Mouse (Mus musculus): ENCODE measurements at regions not wholly inside any gene's neighbourhood (a gene's known extent, or its start where the extent isn't known, plus 50 kb on each side); places are given as distances from the start of the nearest gene placed in this dataset.

GRCm38 (mm10) chr6:98803384-98803949 is 460.9 kb upstream of the Gm765 start:
- no peak overlapping the region for H3K4me3 ChIP-seq
- H3K4me1 ChIP-seq (replicated peaks): peaks cover 5% of the 10 kb centered on the region
- no peak overlapping the region for H3K9ac ChIP-seq
- H3K27me3 ChIP-seq (replicated peaks): no peaks in the 10 kb centered on the region
- H3K4me2 ChIP-seq: no peak overlapping the region
- no peak overlapping the region for H3K27ac ChIP-seq (ENCODE audit: poor library complexity, severe bottlenecking)
- ATAC-seq (ENCODE audit: insufficient number of reproducible peaks, low FRiP score): no peak
- no peaks in the 10 kb centered on the region for H3K36me3 ChIP-seq
- WGBS: 69% methylated on average over 13 of the region's 13 CpGs
- no peaks in the 10 kb centered on the region for H3K9me3 ChIP-seq (replicated peaks)

DNA sequence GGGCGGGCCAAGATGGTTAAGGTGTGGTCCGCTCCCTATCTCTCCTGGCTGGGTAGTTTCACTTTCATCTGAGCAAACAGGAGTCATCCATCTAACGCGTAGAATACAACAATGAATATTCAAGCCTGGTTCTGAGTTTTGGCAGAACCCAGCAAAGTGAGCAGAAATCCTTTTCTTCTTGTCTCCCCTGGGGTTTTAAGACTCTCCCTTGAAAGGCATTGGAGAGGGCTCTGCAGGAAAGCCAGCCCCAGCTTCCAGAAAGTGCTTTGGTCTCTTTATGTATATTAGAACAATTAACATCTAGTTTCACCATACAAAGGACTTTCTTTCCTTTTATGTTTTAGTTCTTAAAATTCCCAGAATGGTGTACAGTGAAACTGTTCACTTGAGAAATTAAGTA is 458.5 kb upstream of the Gm765 start:
- ATAC-seq (ENCODE audit: insufficient number of reproducible peaks, low FRiP score): no peak
- Histone ChIP-seq H3K36me3 (no peaks in the 10 kb centered on the region), H3K4me2 (no peak overlapping the region), H3K9me3 (replicated peaks) (no peaks in the 10 kb centered on the region), H3K4me1 (replicated peaks) (peaks cover 13% of the 10 kb centered on the region), H3K27me3 (replicated peaks) (no peaks in the 10 kb centered on the region), H3K27ac (ENCODE audit: poor library complexity, severe bottlenecking) (no peak overlapping the region), H3K9ac (no peak overlapping the region), H3K4me3 (no peak overlapping the region)
- WGBS: 82% methylated on average over 4 of the region's 4 CpGs

GRCm38 (mm10) chr6:98800040-98800439 is 457.5 kb upstream of the Gm765 start:
- H3K4me1 ChIP-seq (replicated peaks): peaks cover 13% of the 10 kb centered on the region
- no peaks in the 10 kb centered on the region for H3K36me3 ChIP-seq
- no peaks in the 10 kb centered on the region for H3K27me3 ChIP-seq (replicated peaks)
- no peak overlapping the region for H3K27ac ChIP-seq (ENCODE audit: poor library complexity, severe bottlenecking)
- H3K9ac ChIP-seq: no peak overlapping the region
- H3K4me2 ChIP-seq: no peak overlapping the region
- no peaks in the 10 kb centered on the region for H3K9me3 ChIP-seq (replicated peaks)
- H3K4me3 ChIP-seq: no peak overlapping the region
- 66% methylated on average over 8 of the region's 8 CpGs for WGBS
- no peak for ATAC-seq (ENCODE audit: insufficient number of reproducible peaks, low FRiP score)

- H3K36me3 ChIP-seq: no peaks in the 10 kb centered on the region
- no peak overlapping the region for H3K4me2 ChIP-seq
- no peak overlapping the region for H3K4me3 ChIP-seq
- H3K9ac ChIP-seq: no peak overlapping the region
- H3K27me3 ChIP-seq (replicated peaks): no peaks in the 10 kb centered on the region
- H3K27ac ChIP-seq (ENCODE audit: poor library complexity, severe bottlenecking): no peak overlapping the region
- H3K4me1 ChIP-seq (replicated peaks): peaks cover 13% of the 10 kb centered on the region
- ATAC-seq (ENCODE audit: insufficient number of reproducible peaks, low FRiP score): no peak
- no peaks in the 10 kb centered on the region for H3K9me3 ChIP-seq (replicated peaks)
- 35% methylated on average over 3 of the region's 3 CpGs for WGBS
Observed at GRCm38 (mm10) chr6:98797778-98798177, 455.2 kb upstream of the Gm765 start.

GRCm38 (mm10) chr6:98797373-98797772 is 454.8 kb upstream of the Gm765 start:
- no peak for ATAC-seq (ENCODE audit: insufficient number of reproducible peaks, low FRiP score)
- no peaks in the 10 kb centered on the region for H3K36me3 ChIP-seq
- H3K9me3 ChIP-seq (replicated peaks): no peaks in the 10 kb centered on the region
- H3K27ac ChIP-seq (ENCODE audit: poor library complexity, severe bottlenecking): 0 out of 2 replicates have a peak overlapping the region, but pooled peaks have one; percentile 15
- WGBS: 60% methylated on average over 6 of the region's 6 CpGs
- H3K9ac ChIP-seq: no peak overlapping the region
- H3K4me3 ChIP-seq: no peak overlapping the region
- H3K4me2 ChIP-seq: no peak overlapping the region
- H3K4me1 ChIP-seq (replicated peaks): peaks cover 13% of the 10 kb centered on the region
- H3K27me3 ChIP-seq (replicated peaks): no peaks in the 10 kb centered on the region

- 66% methylated on average over 4 of the region's 4 CpGs for WGBS
- Histone ChIP-seq H3K27ac (ENCODE audit: poor library complexity, severe bottlenecking) (no peak overlapping the region), H3K4me2 (no peak overlapping the region), H3K9me3 (replicated peaks) (no peaks in the 10 kb centered on the region), H3K4me1 (replicated peaks) (peaks cover 13% of the 10 kb centered on the region), H3K9ac (no peak overlapping the region), H3K36me3 (no peaks in the 10 kb centered on the region), H3K4me3 (no peak overlapping the region), H3K27me3 (replicated peaks) (no peaks in the 10 kb centered on the region)
- ATAC-seq (ENCODE audit: insufficient number of reproducible peaks, low FRiP score): no peak
Observed at GRCm38 (mm10) chr6:98796666-98797065, 454.1 kb upstream of the Gm765 start.

DNA sequence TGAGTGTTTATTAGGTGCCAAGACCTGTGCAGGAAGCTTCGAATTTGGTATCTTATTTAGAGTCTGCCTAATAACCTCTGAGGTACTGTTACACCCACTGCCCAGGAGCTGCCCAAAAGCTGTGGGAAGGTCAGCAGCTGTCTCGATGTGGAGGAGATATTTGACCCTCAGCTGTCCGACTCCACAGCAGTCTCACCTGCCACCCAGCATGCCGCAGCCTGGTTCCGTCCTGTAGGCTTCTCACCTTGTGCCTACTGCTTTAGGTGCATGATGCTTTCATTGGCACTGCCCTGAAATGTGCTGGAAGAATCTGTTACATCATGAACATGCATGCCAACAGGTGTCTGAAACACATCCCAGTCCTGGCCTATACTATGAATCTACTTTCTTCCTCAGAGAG is 444.9 kb upstream of the Gm765 start:
- H3K4me1 ChIP-seq (replicated peaks): no peaks in the 10 kb centered on the region

DNA sequence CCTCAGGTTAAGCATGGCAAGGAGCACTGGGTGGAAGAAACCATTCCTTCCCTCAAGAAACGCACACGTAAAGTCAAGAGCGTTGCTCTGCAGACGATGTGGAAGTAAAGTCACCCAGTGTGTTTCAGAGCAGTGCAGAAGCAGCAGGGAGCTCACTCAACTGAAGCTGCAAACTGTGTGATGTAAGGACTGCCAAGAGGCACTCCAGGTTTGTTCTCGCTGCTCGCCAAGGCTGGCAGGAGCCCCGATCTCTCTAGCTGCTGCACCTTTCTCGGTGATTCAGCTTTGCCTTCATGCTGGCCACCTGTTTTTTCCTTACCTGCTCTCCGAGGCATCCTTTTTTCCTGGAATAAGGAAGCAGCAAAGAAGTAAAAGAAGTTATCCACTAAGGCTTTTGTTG is 439.5 kb upstream of the Gm765 start:
- Histone ChIP-seq H3K27ac (ENCODE audit: poor library complexity, severe bottlenecking) (no peak overlapping the region), H3K9ac (no peak overlapping the region), H3K9me3 (replicated peaks) (no peaks in the 10 kb centered on the region), H3K27me3 (replicated peaks) (no peaks in the 10 kb centered on the region), H3K4me3 (no peak overlapping the region), H3K36me3 (no peaks in the 10 kb centered on the region), H3K4me2 (no peak overlapping the region), H3K4me1 (replicated peaks) (no peaks in the 10 kb centered on the region)
- WGBS: 82% methylated on average over 9 of the region's 9 CpGs
- ATAC-seq (ENCODE audit: insufficient number of reproducible peaks, low FRiP score): no peak

More for the DNA sequence above, 444.9 kb upstream of the Gm765 start:
- Histone ChIP-seq H3K4me2 (no peak overlapping the region), H3K27ac (ENCODE audit: poor library complexity, severe bottlenecking) (no peak overlapping the region), H3K36me3 (no peaks in the 10 kb centered on the region), H3K4me3 (no peak overlapping the region), H3K27me3 (replicated peaks) (no peaks in the 10 kb centered on the region), H3K9ac (no peak overlapping the region), H3K9me3 (replicated peaks) (no peaks in the 10 kb centered on the region)
- WGBS: 74% methylated on average over 5 of the region's 5 CpGs
- no peak for ATAC-seq (ENCODE audit: insufficient number of reproducible peaks, low FRiP score)

- H3K36me3 ChIP-seq: no peaks in the 10 kb centered on the region
- ATAC-seq (ENCODE audit: insufficient number of reproducible peaks, low FRiP score): no peak
- H3K27ac ChIP-seq (ENCODE audit: poor library complexity, severe bottlenecking): no peak overlapping the region
- no peaks in the 10 kb centered on the region for H3K4me1 ChIP-seq (replicated peaks)
- H3K4me3 ChIP-seq: no peak overlapping the region
- no peak overlapping the region for H3K4me2 ChIP-seq
- H3K9ac ChIP-seq: no peak overlapping the region
- 85% methylated on average over 1 of the region's 1 CpGs for WGBS
- H3K9me3 ChIP-seq (replicated peaks): no peaks in the 10 kb centered on the region
- H3K27me3 ChIP-seq (replicated peaks): no peaks in the 10 kb centered on the region
Observed at GRCm38 (mm10) chr6:98775780-98776179, 433.2 kb upstream of the Gm765 start.

- Histone ChIP-seq H3K9me3 (replicated peaks) (no peaks in the 10 kb centered on the region), H3K27ac (ENCODE audit: poor library complexity, severe bottlenecking) (no peak overlapping the region), H3K4me2 (no peak overlapping the region), H3K4me3 (no peak overlapping the region), H3K4me1 (replicated peaks) (no peaks in the 10 kb centered on the region), H3K27me3 (replicated peaks) (no peaks in the 10 kb centered on the region), H3K36me3 (no peaks in the 10 kb centered on the region), H3K9ac (no peak overlapping the region)
- 69% methylated on average over 2 of the region's 2 CpGs for WGBS
- ATAC-seq (ENCODE audit: insufficient number of reproducible peaks, low FRiP score): no peak
Observed at GRCm38 (mm10) chr6:98769999-98770398, 427.4 kb upstream of the Gm765 start.

DNA sequence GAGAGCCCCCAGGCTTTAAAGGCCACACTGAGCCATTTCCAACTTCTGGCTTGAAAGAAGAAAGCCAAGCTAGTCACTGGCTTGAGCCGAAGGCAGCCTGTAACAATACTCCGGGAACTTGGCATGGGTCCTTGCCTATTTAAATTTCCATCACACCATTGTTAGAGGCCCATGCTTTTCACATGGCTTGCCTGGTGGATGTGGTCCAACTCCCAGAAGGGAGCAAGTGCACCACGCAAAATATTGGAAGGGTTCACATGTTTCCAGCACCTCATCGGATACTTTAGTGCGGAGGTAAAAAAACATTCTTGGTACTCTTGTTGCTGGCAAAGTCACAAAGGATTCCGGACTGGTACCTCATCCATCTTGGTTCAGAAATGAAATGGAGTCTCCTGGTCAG is 426.8 kb upstream of the Gm765 start:
- Histone ChIP-seq H3K27ac (ENCODE audit: poor library complexity, severe bottlenecking) (no peak overlapping the region), H3K4me2 (no peak overlapping the region), H3K9me3 (replicated peaks) (no peaks in the 10 kb centered on the region), H3K4me3 (no peak overlapping the region), H3K36me3 (no peaks in the 10 kb centered on the region), H3K9ac (no peak overlapping the region), H3K4me1 (replicated peaks) (no peaks in the 10 kb centered on the region), H3K27me3 (replicated peaks) (no peaks in the 10 kb centered on the region)
- 84% methylated on average over 6 of the region's 6 CpGs for WGBS
- no peak for ATAC-seq (ENCODE audit: insufficient number of reproducible peaks, low FRiP score)

GRCm38 (mm10) chr6:98767858-98768336 is 425.3 kb upstream of the Gm765 start:
- Histone ChIP-seq H3K9me3 (replicated peaks) (no peaks in the 10 kb centered on the region), H3K4me1 (replicated peaks) (no peaks in the 10 kb centered on the region), H3K27ac (ENCODE audit: poor library complexity, severe bottlenecking) (no peak overlapping the region), H3K36me3 (no peaks in the 10 kb centered on the region), H3K4me3 (no peak overlapping the region), H3K9ac (no peak overlapping the region), H3K27me3 (replicated peaks) (no peaks in the 10 kb centered on the region), H3K4me2 (no peak overlapping the region)
- ATAC-seq (ENCODE audit: insufficient number of reproducible peaks, low FRiP score): no peak
- 78% methylated on average over 7 of the region's 7 CpGs for WGBS

Data from heart, embryonic 12.5 days (tissue).